25 mouse cellular contexts compared by ENCODE assay signal in the genomic region with DNA sequence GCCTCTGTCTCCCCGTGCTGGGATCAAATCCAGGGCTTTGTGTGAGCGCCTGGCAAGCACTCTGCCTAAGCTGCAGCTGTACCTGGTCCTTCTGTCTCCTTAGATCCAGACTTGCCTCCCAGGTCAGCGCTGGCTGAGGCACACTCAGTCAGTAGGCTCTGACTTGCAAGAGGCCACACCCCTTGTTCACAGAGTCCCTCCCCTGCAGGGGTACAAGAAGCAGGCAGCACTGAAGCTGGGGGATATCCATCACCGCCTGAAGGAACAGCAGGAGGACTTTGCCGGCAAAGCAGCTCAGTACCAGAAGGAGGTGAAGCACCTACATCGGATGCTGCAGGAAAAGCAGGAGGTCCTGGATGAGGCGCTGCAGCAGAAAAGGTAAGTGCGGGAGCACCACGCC. TPM values are rescaled to one million over a fixed set of nuclear protein-coding genes. Genes with fewer than 3 reads are reported as not detected.
"Had no signal": no experiment of that assay in that cellular context is flagged by ENCODE, and none has a peak within 500 bp of the region (broad histone marks: within the 10 kb centered on the region; RNA-seq: fewer than 3 reads in every experiment).

No protein-coding gene starts in this region.

- H3K9ac ChIP-seq: liver, embryonic 15.5 days; liver, postnatal 0 days; lung, embryonic 15.5 days; midbrain, embryonic 12.5 days; neural tube, embryonic 12.5 days had no signal

- H3K4me1 ChIP-seq: liver, embryonic 15.5 days; lung, embryonic 15.5 days; megakaryocyte, embryonic 14.5 days; neural tube, embryonic 12.5 days had no signal

- H3K9me3 ChIP-seq: liver, embryonic 15.5 days; lung, embryonic 15.5 days; megakaryocyte, embryonic 14.5 days; midbrain, embryonic 12.5 days; neural tube, embryonic 12.5 days had no signal

- DNase-seq: liver, postnatal 0 days; lung, adult 2 months; lung, postnatal 14 days; lung, postnatal 36 days; midbrain, embryonic 14.5 days; right cerebral cortex, adult 18-20 months; right cerebral cortex, postnatal 25 days; right cerebral cortex, postnatal 4 days; spleen, adult 18-20 months; thymus, adult 18-20 months; thymus, postnatal 14 days; thymus, postnatal 36 days had no signal

- H3K27ac ChIP-seq: liver, embryonic 15.5 days; lung, embryonic 15.5 days; macrophage; midbrain, embryonic 12.5 days; neural tube, embryonic 12.5 days had no signal

- H3K4me3 ChIP-seq: liver, embryonic 15.5 days; lung, embryonic 15.5 days; megakaryocyte, embryonic 14.5 days; midbrain, embryonic 12.5 days; neural tube, embryonic 12.5 days had no signal

- ATAC-seq: liver, postnatal 0 days; lung, postnatal 0 days had no signal

- H3K27me3 ChIP-seq: liver, embryonic 15.5 days; lung, embryonic 15.5 days; megakaryocyte, embryonic 14.5 days; midbrain, embryonic 12.5 days; neural tube, embryonic 12.5 days had no signal

- H3K4me2 ChIP-seq: liver, embryonic 15.5 days; lung, embryonic 15.5 days; midbrain, embryonic 12.5 days; neural tube, embryonic 12.5 days had no signal

RNA-seq across cellular contexts. Expression of a gene that starts 13.3 kb away (rescaled TPM):
- total RNA-seq: megakaryocyte progenitor cell, adult 5-6 weeks; midbrain, postnatal 0 days; monocyte, adult 5-6 weeks; neutrophil, adult 5-6 weeks had no signal
- polyA plus RNA-seq: macrophage; midbrain, embryonic 12.5 days; midbrain, embryonic 14.5 days; midbrain, postnatal 0 days; neural tube, embryonic 12.5 days; neural tube, embryonic 14.5 days; thymus, postnatal 0 days had no signal
